Mouse (Mus musculus): ENCODE measurements around the gene Opn4. TPM values are rescaled to one million over a fixed set of nuclear protein-coding genes. Genes with fewer than 3 reads are reported as not detected.

Opn4 gene
- total and polyA plus RNA-seq, 3 experiments, result not detected

GRCm38 (mm10) chr14:34562393-34562792, 37.5 kb downstream of the Opn4 start:
- Histone ChIP-seq H3K4me3 (ENCODE audit: control insufficient read depth in 1 of 2, insufficient read depth in 1 of 2, low read depth in 2 of 2, low read length in 2 of 2) (no peak overlapping the region), H3K9me3 (replicated peaks; ENCODE audit: insufficient read depth, low read length) (no peaks in the 10 kb centered on the region), H3K4me1 (ENCODE audit: control insufficient read depth in 1 of 2, insufficient read depth in 2 of 2, low read length in 2 of 2) (no peaks in the 10 kb centered on the region), H3K27ac (ENCODE audit: control insufficient read depth, low read depth, low read length) (no peak overlapping the region), H3K9ac (ENCODE audit: control insufficient read depth, low read depth, low read length, poor library complexity, severe bottlenecking) (no peak overlapping the region), H3K36me3 (ENCODE audit: control insufficient read depth in 1 of 2, insufficient read depth in 2 of 2, low read length in 2 of 2) (no peaks in the 10 kb centered on the region), H3K79me2 (ENCODE audit: control insufficient read depth, insufficient read depth, low read length, poor library complexity) (no peaks in the 10 kb centered on the region), H3K27me3 (ENCODE audit: control insufficient read depth in 1 of 2, insufficient read depth in 2 of 2, low read length in 2 of 2) (no peaks in the 10 kb centered on the region)
- DNase-seq (ENCODE audit: low read depth, low spot score), result no peak
- no peak for TF ChIP-seq EP300 (IDR thresholded peaks at IDR 0.05; ENCODE audit: low read depth in 1 of 2, low read length in 2 of 2)
- TF ChIP-seq MXI1 (IDR thresholded peaks at IDR 0.05; ENCODE audit: low read depth, low read length), result no peak
- no peak for TF ChIP-seq CHD2 (IDR thresholded peaks at IDR 0.05; ENCODE audit: low read length)
- TF ChIP-seq ZC3H11A (IDR thresholded peaks at IDR 0.05; ENCODE audit: low read depth, low read length), result no peak
- no peak for TF ChIP-seq E2F4 (IDR thresholded peaks at IDR 0.05; ENCODE audit: borderline replicate concordance, low read depth, low read length)
- TF ChIP-seq TAL1 (IDR thresholded peaks at IDR 0.05; ENCODE audit: low read length), result no peak
- no peak for TF ChIP-seq CTCF (IDR thresholded peaks at IDR 0.05 in 2 of 3, conservative IDR thresholded peaks at IDR 0.05 in 1 of 3; ENCODE audit: control insufficient read depth in 1 of 3, insufficient read depth in 1 of 3, low read depth in 2 of 3, low read length in 3 of 3, poor library complexity in 1 of 3, severe bottlenecking in 1 of 3)
- TF ChIP-seq CHD1 (IDR thresholded peaks at IDR 0.05; ENCODE audit: low read depth, low read length), result no peak
- no peak for TF ChIP-seq POLR2AphosphoS5 (IDR thresholded peaks at IDR 0.05; ENCODE audit: borderline replicate concordance, low read depth, low read length)
- TF ChIP-seq USF2 (IDR thresholded peaks at IDR 0.05; ENCODE audit: borderline replicate concordance in 1 of 2, insufficient read depth in 1 of 2, low read depth in 1 of 2, low read length in 2 of 2), result no peak
- TF ChIP-seq MEF2A (IDR thresholded peaks at IDR 0.05; ENCODE audit: extremely low read depth, insufficient replicate concordance, low read depth, low read length, poor library complexity, severe bottlenecking), result no peak

GRCm38 (mm10) chr14:34561647-34562046, 38.3 kb downstream of the Opn4 start:
- Histone ChIP-seq H3K4me3 (ENCODE audit: control insufficient read depth in 1 of 2, insufficient read depth in 1 of 2, low read depth in 2 of 2, low read length in 2 of 2) (no peak overlapping the region), H3K36me3 (ENCODE audit: control insufficient read depth in 1 of 2, insufficient read depth in 2 of 2, low read length in 2 of 2) (no peaks in the 10 kb centered on the region), H3K79me2 (ENCODE audit: control insufficient read depth, insufficient read depth, low read length, poor library complexity) (no peaks in the 10 kb centered on the region), H3K27ac (ENCODE audit: control insufficient read depth, low read depth, low read length) (no peak overlapping the region), H3K27me3 (ENCODE audit: control insufficient read depth in 1 of 2, insufficient read depth in 2 of 2, low read length in 2 of 2) (no peaks in the 10 kb centered on the region), H3K9me3 (replicated peaks; ENCODE audit: insufficient read depth, low read length) (no peaks in the 10 kb centered on the region), H3K9ac (ENCODE audit: control insufficient read depth, low read depth, low read length, poor library complexity, severe bottlenecking) (no peak overlapping the region), H3K4me1 (ENCODE audit: control insufficient read depth in 1 of 2, insufficient read depth in 2 of 2, low read length in 2 of 2) (no peaks in the 10 kb centered on the region)
- DNase-seq (ENCODE audit: low read depth, low spot score), result no peak
- TF ChIP-seq ZNF384 (IDR thresholded peaks at IDR 0.05; ENCODE audit: low read depth, low read length) (no peak), EP300 (IDR thresholded peaks at IDR 0.05; ENCODE audit: low read depth in 1 of 2, low read length in 2 of 2) (no peak), MAFK (IDR thresholded peaks at IDR 0.05; ENCODE audit: borderline replicate concordance, low read depth, low read length) (no peak), TBP (IDR thresholded peaks at IDR 0.05; ENCODE audit: low read depth, low read length) (no peak), E2F4 (IDR thresholded peaks at IDR 0.05; ENCODE audit: borderline replicate concordance, low read depth, low read length) (no peak), NRF1 (IDR thresholded peaks at IDR 0.05; ENCODE audit: insufficient read depth, low read depth, low read length, poor library complexity, severe bottlenecking) (no peak), MYC (IDR thresholded peaks at IDR 0.05; ENCODE audit: low read depth, low read length) (no peak), MEF2A (IDR thresholded peaks at IDR 0.05; ENCODE audit: extremely low read depth, insufficient replicate concordance, low read depth, low read length, poor library complexity, severe bottlenecking) (no peak), MAZ (IDR thresholded peaks at IDR 0.05; ENCODE audit: low read depth, low read length) (no peak), POLR2AphosphoS5 (IDR thresholded peaks at IDR 0.05; ENCODE audit: borderline replicate concordance, low read depth, low read length) (no peak), ELF1 (IDR thresholded peaks at IDR 0.05; ENCODE audit: low read depth, low read length) (no peak), HCFC1 (IDR thresholded peaks at IDR 0.05; ENCODE audit: low read depth, low read length) (no peak), ZC3H11A (IDR thresholded peaks at IDR 0.05; ENCODE audit: low read depth, low read length) (no peak), USF1 (IDR thresholded peaks at IDR 0.05; ENCODE audit: low read depth, low read length) (no peak), GATA1 (IDR thresholded peaks at IDR 0.05; ENCODE audit: low read depth, low read length) (no peak), GABPA (IDR thresholded peaks at IDR 0.05; ENCODE audit: low read depth, low read length) (no peak), CHD2 (IDR thresholded peaks at IDR 0.05; ENCODE audit: low read length) (no peak)

Measured in MEL (cell line).